Mouse (Mus musculus) bone marrow macrophage, adult 2 months (primary cell): ENCODE results near the gene Gse1. TPM values are rescaled to one million over a fixed set of nuclear protein-coding genes. Genes with fewer than 3 reads are reported as not detected.
A peak's percentile ranks its signal among the peaks of the same experiment; 100 is the strongest.

Experiments
- H3K27ac ChIP-seq: 2 replicates; pipeline ENCODE4 v1.5.1; 2012; ENCODE audit warnings: low read depth, low read length; ENCODE audit not compliant: insufficient read depth
- H3K4me1 ChIP-seq: 2 replicates; pipeline ENCODE4 v1.6.1; 2012; ENCODE audit warnings: low read length; ENCODE audit not compliant: control insufficient read depth, insufficient read depth
- H3K4me3 ChIP-seq: 2 replicates; pipeline ENCODE4 v1.5.1; 2012; ENCODE audit warnings: mild to moderate bottlenecking, low read length, moderate library complexity; ENCODE audit not compliant: insufficient read depth
- CTCF ChIP-seq: IDR thresholded peaks from 2 replicates; pipeline ENCODE4 v1.5.1; 2012; ENCODE audit warnings: low read depth, mild to moderate bottlenecking, low read length, moderate library complexity
- POLR2A ChIP-seq: IDR thresholded peaks from 2 replicates; pipeline ENCODE4 v1.6.1; 2012; ENCODE audit warnings: mild to moderate bottlenecking, low read depth, low read length, borderline replicate concordance
- polyA plus RNA-seq: library from polyadenylated mRNA; stranded (reverse); fragments of >200 nt; gene quantifications from 2 replicates; pipeline ENCODE4 v1.2.4, GENCODE M21; 2012; ENCODE audit not compliant: missing spikeins, insufficient read depth, insufficient read length

The Gse1 gene
- polyA plus RNA-seq, 1 experiment, result 15.1 TPM

DNA sequence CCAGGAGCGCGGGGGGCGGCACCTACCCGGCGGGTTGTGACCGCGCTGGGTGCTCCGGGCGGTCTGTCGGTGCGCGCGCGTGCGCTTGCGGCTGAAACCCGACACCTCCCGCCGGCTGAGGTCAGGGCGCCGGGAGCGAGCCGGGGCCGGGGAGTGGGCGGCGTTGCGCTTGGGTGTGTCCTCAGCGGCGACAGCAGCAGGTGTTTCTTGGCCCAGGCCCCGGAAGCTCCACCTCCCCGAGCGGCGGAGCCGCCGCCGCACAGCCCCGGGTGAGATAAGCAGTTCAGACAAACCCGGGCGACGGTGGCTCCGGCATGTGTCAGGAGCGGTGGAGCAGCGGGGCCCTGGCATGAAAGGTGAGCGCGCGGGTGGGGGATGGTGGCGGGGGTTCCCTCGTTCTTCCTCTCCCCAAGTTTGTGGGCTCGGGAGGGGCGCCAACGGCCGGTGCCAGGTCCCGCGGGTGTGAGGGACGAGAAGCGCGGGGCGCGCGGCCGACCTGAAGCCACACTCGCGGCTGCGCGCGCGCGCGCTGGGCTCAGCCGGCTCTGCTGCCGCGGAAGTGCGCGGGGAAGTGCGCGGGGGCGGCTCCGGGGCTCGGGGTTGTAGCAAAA is 309.1 kb downstream of the Gse1 start:
- H3K27ac ChIP-seq, result peak overlapping the region; percentile 66
- TF ChIP-seq POLR2A, result no peak
- no peak for TF ChIP-seq CTCF

DNA sequence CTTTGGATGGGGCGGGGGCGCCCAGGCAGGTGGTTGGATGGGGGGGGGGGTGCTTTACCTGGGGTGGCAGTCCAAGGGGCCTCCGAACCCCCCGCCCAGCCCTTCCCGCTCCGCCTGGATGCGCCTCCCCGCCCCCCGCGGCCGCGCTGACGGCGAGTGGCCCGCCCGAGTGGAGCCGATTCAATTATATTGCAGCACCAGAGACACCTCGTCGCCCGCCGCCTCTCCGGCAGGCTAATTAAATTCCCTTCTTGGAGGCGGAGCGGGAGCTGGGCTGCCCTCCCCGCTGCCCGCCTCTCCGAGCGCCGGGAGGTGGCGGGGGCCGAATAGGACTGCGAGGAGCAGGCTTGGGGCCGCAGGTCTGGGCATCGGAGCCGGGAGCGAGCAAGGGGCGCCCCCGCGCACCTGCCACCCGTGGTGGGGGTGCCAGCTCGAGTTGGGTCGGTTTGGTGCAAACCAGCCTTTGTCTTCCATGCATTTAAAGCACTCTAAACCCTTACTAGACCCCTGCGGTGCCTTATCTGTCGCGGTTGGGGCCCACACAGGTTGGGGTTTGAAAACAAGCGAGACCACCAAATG is 309.7 kb downstream of the Gse1 start:
- Histone ChIP-seq H3K4me1 (peaks cover 23% of the 10 kb centered on the region), H3K27ac (peak overlapping the region; percentile 99), H3K4me3 (peak overlapping the region; percentile 76)
- TF ChIP-seq POLR2A, result no peak
- no peak for TF ChIP-seq CTCF

More for the DNA sequence above, 309.1 kb downstream of the Gse1 start:
- H3K4me1 ChIP-seq, result peaks cover 19% of the 10 kb centered on the region
- H3K4me3 ChIP-seq, result peak overlapping the region; percentile 74

DNA sequence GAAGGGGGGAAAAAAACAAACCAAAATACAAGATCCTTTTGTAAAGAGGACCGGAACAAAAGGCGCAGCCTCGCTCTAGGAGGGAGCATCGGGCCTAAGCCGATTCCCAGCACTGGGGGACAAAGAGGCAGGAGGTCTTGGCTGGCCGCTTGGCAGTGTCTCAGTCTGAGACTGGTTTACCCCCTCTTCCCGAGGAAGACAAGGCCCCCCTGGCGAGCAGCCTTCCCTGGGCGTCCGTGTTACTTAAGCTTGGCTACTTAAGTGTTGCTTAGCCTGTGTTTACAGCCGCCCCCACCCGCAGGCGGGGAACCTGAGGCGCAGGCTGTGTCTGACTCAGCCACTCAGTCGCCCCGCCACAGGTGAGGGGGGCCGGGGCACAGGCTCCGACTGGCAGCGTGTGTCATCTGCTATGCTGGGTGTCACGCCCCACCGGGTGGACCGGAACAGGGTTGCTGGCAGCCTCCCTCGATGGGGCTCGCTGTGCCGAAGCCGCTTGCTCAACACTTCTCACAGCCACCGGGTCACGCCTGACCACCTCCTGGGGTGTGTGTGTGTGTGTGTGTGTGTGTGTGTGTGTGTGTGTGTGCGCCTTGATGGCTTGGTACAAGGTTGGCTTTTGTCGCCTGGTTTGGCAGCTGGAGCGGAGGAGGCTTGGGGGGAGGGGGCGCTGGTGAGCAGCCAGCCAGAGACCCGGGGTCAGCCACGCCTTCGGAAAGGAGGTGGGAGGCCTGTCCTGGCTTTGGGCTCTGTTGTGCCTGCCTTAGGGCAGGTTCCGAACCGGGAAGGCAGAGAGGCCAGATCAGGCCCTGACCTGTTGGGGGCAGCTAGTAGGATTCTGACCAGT is 310.4 kb downstream of the Gse1 start:
- H3K4me1 ChIP-seq, result peaks cover 29% of the 10 kb centered on the region
- H3K4me3 ChIP-seq, result peak overlapping the region; percentile 76
- TF ChIP-seq CTCF (peak; percentile 54), POLR2A (peak; percentile 15; the same call in 1 of the 2 replicates)
- peak overlapping the region; percentile 99 for H3K27ac ChIP-seq

DNA sequence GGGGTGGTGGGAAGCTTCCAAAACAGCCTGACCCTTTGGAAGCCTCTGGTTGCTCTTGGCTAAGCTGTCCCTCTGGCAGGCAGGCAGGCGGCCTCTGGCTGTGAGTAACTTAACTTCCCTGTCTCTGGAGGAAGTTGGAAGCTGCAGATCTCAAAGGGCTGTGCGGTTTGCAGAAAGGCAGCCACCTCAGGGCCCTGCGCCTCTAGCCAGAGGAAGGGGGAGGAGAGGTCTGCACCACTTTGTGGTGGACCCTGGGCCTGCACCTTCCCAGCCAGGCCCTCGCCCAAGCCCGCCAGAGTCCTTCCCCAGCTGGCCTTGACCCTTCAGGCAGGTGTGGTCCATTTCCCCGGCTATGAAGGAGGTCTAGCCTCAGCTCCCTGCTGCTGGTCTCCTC is 311.1 kb downstream of the Gse1 start:
- Histone ChIP-seq H3K4me3 (peak overlapping the region; percentile 76), H3K27ac (peak overlapping the region; percentile 99), H3K4me1 (peaks cover 36% of the 10 kb centered on the region)
- TF ChIP-seq POLR2A, result no peak
- no peak; the same call in 1 of the 2 replicates for TF ChIP-seq CTCF

DNA sequence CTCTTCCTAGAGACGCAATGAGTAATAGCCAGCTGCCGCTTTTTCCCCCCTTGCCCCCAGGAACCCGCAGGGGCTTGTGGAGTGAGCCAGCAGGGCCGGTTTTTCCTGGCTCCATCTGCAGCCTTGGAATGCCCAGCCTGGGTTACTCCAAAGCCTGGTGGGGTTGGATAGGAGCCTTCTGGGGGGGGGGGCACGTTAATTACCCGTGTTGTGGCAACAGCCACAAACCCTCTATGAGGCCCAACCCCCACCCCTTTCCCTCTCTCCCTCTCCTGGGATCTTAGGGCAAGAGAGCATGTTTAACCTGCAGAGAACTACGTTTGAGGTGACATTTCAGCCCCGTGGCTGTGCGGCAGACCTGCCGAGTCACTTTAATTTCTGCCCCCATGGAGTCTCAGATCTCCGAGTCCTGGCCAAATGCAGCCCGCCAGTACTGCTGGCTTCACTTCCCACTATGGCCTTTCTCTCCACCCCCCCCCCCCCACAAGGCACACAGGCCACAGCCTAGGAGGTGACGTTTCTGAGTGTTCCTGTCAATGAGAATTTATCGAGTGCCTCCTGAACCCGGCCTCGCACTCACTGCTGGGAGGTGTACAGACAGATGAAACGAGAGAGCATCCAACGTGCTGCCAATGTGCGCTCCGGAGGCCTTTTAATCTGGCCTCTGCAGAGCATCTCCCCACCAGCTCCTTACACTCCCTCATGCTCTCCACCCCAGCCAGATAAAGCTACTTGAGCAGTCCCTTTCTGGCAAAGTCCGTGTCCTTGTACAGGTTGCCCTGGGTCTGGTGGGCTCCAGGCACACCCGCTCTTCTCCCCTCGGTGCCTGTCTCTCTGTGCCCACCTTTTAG is 311.7 kb downstream of the Gse1 start:
- Histone ChIP-seq H3K27ac (peak overlapping the region; percentile 99), H3K4me1 (peaks cover 41% of the 10 kb centered on the region), H3K4me3 (peak overlapping the region; percentile 55)
- TF ChIP-seq POLR2A, result no peak
- TF ChIP-seq CTCF, result no peak

DNA sequence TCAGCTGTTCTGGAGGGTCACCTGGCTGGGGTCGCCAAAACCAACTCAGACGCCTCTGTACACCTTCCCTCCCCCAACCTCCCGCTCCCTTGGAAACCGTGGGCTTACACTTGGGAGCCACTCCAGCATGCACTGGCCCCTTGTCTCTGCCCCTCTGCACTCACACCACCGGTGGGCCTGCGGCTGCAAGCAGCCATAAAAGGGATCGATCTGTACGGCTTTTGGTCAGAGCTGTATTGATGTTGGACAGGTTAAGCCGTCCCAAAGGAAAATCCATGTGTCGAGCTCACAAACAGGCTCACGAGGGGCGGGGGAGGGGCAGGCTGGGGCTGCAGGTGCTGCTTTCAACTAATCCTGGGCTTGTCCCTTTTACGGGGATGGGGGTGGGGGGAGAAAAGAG is 314.7 kb downstream of the Gse1 start:
- TF ChIP-seq POLR2A (no peak), CTCF (no peak)
- no peak overlapping the region for H3K27ac ChIP-seq
- no peak overlapping the region for H3K4me3 ChIP-seq
- peaks cover 41% of the 10 kb centered on the region for H3K4me1 ChIP-seq

DNA sequence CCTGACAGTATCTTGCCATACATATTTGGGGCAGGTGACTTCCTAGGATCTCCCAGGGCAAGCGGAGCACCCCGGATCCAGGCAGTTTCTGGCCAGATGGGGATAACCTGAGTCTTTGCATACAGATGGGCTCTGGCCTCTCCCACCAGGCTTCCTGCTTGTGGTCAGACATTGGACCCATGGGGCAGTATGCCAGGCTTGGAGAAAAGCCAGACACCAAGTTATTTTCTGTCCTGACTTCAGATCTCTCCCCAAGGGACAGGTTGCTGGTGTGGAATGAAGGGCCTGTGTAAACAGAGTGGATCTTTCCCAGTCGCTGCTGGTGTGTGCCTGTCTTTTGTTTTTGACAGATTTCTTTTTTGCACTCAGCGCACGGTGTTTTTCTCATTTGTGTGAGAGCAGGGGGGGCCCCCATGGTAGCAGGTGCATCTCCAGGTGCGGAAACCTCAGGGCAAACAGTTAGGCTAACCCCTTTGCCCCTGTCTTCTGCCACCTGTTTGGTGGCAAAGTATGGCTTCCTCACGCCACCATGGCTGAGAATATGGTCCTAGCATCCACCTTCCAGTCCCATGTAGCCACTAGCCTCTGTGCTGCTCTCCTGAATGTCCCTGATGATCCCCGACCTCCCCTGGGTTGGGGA is 315.3 kb downstream of the Gse1 start:
- Histone ChIP-seq H3K27ac (no peak overlapping the region), H3K4me1 (peaks cover 41% of the 10 kb centered on the region), H3K4me3 (no peak overlapping the region)
- TF ChIP-seq POLR2A (no peak), CTCF (no peak)

DNA sequence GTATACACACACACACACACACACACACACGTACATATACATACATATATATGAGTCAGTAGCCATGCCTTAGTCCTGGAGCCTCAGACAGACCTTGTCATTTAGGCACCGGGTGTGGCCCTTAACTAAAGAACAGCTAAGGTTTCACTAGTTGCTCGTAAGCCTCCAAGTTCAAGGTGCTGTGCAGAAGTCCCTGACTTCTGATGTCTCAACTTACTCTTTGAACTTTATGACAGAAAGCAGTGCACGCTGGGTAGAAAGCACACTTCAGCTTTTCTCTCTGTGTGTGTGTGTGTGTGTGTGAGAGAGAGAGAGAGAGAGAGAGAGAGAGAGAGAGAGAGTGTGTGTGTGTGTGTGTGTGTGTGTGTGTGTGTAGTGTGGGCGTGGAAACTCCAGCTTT is 315.9 kb downstream of the Gse1 start:
- Histone ChIP-seq H3K4me3 (no peak overlapping the region), H3K4me1 (peaks cover 41% of the 10 kb centered on the region), H3K27ac (no peak overlapping the region)
- TF ChIP-seq POLR2A, result no peak
- no peak for TF ChIP-seq CTCF

DNA sequence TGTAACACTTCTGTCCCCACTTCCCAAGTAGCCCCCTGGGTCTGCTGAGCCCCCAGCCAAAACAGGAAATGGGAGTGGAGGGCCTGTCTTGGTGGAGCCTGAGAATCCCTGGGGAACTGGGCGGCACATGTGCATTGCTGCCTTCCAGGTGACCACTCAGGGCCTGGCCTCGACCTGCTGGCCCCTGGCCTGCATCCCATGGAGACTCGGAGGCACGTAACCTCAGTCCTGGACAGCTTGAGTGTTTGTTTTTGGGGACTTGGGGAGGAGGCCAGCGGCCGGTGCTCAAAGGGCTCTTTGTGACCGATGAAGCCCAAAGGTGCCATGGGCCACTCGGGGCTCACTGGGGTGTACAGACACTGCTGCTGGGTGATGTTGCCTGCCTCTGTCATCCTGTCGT is 319.3 kb downstream of the Gse1 start:
- peaks cover 37% of the 10 kb centered on the region for H3K4me1 ChIP-seq
- H3K4me3 ChIP-seq, result no peak overlapping the region
- no peak overlapping the region for H3K27ac ChIP-seq
- TF ChIP-seq CTCF (no peak), POLR2A (no peak)

DNA sequence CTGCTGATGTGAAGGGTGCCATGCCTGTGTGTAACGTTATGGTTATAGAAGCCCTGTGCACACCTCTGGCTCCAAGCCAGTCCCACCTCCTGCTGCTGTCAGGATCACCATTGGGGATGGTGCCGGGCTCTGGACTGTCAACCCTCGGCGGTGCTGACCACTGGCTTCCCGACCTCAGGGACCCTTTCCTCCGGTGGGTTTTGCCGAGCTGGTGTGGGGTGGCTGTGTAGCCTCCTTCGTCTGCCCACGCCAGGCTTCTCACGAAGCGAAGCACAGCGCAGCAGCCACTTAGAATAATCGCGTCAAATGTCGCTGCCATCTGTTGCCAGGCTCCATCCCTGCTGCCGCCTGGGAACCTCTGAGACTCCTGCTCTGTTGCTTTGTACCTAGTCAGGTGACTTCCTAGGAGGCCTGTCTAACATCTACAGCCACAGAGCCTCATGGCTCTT is 320.1 kb downstream of the Gse1 start:
- TF ChIP-seq CTCF, result no peak
- no peak for TF ChIP-seq POLR2A
- no peak overlapping the region for H3K4me3 ChIP-seq
- H3K4me1 ChIP-seq, result peaks cover 32% of the 10 kb centered on the region
- no peak overlapping the region for H3K27ac ChIP-seq
